Mouse (Mus musculus) layer of hippocampus, postnatal 25 days (tissue): Measurements from ENCODE around the gene Fam163a. TPM values are rescaled to one million over a fixed set of nuclear protein-coding genes. Genes with fewer than 3 reads are reported as not detected.

Experiments used
- DNase-seq, 2 experiments: peaks; one replicate each; pipeline ENCODE4 v3.0.0; 2022; ENCODE audit warnings: mixed read lengths in 2 of 2, low spot score in 1 of 2; ENCODE audit errors: extremely low spot score in 1 of 2
- total RNA-seq, 2 experiments: library from RNA; stranded (reverse); gene quantifications; 2 replicates each; pipeline ENCODE4 v1.2.3; 2021

Fam163a gene
- total RNA-seq, 2 experiments from 2014 or later, result 15.3 to 15.8 TPM

DNA sequence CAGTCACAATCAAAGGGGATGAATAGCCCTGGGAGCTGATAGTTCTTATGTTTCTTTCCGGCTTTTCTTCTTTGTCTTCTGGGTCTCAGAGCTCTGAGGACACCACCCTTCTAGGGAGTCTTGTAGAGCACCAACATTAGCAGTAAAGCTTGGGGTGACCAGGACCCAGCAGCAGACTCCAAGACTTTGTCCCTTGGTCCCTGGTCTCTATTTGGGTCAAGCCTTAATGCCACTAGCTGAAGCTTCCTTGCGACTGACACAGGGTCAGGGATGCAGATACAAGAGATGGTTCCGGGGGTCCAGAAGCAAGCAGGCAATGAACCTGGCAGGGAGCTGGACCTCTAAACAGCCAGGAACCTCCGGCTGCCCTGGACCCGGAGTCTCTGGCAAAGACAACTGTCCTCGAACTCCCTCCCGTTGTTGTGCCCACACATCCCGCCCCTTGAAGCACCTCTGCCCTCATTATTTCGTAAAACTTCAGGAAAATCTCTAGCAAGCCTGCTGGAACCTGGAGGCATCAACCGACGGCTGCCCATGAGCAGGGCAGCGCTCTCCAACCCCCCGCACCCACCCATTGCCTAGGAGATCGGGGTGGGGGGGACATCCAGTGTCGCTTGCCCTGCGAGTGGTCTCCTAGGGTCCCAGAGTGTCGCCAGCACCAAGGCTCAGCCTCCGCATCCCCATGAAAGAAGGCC is 718 bp downstream of the Fam163a start:
- DNase-seq, result no peak

- no peak for DNase-seq
These were observed 2.2 kb downstream of the Fam163a start for GRCm38 (mm10) chr1:156202661-156203060.

- no peak for DNase-seq
These were observed 3.8 kb downstream of the Fam163a start for GRCm38 (mm10) chr1:156201069-156201468.

DNA sequence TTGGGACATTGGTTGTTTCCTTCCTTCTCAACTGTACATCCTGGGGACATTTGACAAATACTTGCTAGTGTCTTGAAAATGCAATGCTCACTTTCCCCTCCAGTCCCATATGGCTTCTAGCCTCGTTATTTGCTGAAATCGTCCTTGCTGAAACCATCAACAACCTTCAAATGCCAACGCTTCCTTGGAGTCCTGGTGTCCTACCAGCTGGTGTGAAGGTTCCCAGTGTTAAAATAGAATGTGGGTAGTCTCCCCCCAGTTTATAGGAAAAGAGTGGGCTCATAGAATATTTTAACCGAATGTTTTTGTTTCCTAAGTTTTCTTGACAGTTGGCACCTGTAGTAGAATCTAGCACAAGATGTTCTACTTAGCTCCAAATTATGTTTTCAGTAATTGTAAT is 7.2 kb downstream of the Fam163a start:
- no peak for DNase-seq

GRCm38 (mm10) chr1:156193292-156193691 is 11.5 kb downstream of the Fam163a start:
- DNase-seq, result no peak

GRCm38 (mm10) chr1:156192853-156193252 is 12.0 kb downstream of the Fam163a start:
- no peak for DNase-seq

DNA sequence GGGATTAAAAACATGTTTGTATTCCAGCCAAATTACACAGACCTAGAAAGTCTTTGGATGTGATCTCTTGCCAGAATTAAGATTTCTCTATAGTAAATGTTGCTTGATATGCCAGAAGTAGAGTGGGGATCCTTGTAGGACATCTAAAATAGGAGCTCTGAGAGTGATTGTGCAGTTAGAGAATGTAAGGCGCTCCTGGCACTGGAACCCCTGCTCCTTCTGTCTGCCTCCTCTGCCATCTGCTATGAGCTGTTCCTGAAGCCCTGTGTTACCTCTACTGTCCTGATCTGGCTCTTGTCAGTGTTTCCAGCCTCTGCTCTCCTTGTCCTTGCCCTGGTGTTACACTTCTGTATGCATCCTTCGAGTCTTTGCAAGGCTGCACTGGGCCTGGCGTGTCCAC is 18.2 kb downstream of the Fam163a start:
- no peak for DNase-seq

- DNase-seq, result no peak
These were observed 20.7 kb downstream of the Fam163a start for GRCm38 (mm10) chr1:156184158-156184571.

DNA sequence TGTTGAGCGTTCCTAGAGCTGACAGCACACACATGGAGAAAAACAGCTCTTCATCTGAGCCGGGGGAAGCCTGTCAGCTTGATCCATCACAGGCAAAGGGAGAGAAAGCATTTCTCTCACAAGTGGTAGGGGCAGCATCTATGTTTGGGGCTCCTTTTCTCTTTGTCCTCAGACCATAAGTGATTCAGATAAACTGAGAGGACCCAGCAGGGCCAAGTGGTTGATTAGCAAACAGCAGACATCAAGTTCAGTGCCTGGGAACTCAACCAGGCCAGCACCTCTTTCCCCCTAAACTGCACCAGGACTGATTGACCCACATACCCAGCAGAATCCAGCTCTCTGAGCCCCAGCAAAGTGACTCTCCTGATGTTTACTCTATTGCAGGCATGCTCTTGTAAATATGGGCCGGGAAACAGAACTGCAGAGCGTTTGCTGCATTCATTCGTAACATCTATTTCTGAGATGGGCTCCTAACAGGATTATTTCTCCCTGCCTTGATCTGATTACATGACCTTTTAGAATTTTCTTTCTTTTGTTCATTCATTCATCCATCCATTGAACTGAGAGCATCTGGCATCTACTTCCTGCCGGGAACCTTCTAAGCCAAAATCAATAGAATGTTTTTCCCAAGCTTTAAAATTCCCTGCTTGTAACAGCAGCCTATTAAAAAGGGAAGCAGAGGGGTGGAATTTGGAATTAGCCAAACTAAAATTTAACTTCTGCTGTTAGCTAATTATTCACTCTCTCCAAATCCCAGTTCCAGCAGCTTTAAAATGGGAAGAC is 21.5 kb downstream of the Fam163a start:
- DNase-seq, result peak in 1 of 2 experiments; percentile 16

GRCm38 (mm10) chr1:156179875-156180274 is 25.0 kb downstream of the Fam163a start:
- DNase-seq, result peak; percentile 19 to 39

- no peak for DNase-seq
These were observed 36.1 kb downstream of the Fam163a start for GRCm38 (mm10) chr1:156168737-156169136.

DNA sequence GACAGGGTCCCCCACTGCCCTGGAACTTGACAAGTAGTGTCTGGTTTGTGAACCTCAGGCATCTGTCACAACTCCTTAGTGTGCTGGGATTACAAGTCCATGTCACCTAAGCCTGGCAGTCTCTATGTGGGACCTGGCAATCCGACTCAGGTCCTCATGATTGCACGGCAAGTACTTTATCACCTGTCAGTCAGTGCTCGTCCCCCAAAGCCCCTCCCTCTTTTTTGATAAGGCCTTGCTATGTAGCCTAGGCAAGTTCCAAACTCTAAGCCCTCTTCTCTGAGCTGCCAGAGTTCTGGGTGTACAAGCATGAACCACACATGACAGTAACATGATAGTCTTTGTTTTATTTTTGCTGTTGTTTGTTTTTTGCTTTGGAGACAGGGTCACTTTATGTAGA is 88.1 kb downstream of the Fam163a start:
- DNase-seq, result no peak

DNA sequence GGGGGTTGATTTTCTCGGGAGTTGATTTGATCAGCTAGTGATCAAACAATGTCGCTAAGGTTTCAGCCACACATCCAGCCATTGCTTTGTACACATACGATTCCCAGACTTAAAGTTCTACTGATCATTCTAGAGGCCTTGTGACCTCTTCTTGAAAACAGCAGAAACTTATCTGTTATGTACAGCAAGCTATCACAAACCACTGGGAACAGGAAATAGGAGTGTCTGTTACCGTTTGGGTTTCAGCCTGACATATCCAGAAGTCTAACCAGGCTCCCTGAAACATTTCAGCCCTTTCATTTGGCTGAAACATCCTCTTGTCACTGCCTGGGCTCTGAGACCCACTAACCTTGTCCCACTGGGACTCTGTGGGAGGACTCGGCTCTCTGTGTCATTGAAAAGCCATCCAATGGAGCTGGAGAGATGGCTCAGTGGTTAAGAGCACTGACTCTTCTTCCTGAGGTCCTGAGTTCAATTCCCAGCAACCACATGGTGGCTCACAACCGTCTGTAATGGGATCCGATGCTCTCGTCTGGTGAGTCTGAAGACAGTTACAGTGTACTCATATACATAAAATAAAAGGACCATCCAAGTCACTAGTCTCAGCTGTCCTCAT is 90.8 kb downstream of the Fam163a start:
- no peak for DNase-seq

- no peak for DNase-seq
These were observed 92.7 kb downstream of the Fam163a start for GRCm38 (mm10) chr1:156112142-156112541.

DNA sequence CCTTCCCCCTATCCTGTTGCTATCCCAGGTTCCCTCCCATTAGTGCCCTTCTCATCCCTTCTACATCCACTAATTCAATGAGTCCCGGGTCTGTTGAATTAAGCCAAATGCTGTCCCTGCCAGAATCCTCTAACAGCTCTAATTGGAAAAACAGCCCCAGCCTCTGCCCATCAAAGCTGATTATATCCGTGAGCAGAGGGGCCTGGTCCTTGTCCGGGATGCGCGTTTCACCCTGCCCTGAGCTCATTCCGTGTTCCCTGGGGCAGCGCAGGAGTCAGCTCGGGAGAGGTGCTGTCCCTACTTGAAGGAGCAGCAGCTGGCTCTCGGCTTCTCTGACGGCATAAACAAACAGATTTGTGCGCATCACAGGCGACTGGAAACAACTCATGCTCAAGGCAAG is 93.1 kb downstream of the Fam163a start:
- no peak for DNase-seq

GRCm38 (mm10) chr1:156111090-156111489 is 93.7 kb downstream of the Fam163a start:
- DNase-seq, result no peak

- no peak for DNase-seq
These were observed 96.4 kb downstream of the Fam163a start for GRCm38 (mm10) chr1:156108400-156108799.

- no peak for DNase-seq
These were observed 97.4 kb downstream of the Fam163a start for GRCm38 (mm10) chr1:156107424-156107823.

DNA sequence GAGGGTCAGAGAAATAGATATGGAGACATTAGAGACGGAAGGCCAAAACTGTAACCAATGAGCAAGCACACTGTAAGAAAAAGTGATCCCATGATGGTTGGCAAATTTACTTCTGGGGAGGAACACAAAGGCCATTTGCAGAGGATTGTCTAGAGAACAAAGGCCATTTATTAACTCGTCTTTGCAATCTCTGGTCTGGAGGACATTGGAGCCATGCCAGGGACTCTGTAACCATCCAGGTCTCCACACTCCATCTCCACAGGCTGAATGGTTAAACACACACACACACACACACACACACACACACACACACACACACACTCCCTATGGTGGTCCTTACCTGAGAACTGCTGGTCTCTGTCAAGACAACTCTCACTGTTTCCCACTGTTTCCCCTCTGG is 99.4 kb downstream of the Fam163a start:
- no peak for DNase-seq

DNA sequence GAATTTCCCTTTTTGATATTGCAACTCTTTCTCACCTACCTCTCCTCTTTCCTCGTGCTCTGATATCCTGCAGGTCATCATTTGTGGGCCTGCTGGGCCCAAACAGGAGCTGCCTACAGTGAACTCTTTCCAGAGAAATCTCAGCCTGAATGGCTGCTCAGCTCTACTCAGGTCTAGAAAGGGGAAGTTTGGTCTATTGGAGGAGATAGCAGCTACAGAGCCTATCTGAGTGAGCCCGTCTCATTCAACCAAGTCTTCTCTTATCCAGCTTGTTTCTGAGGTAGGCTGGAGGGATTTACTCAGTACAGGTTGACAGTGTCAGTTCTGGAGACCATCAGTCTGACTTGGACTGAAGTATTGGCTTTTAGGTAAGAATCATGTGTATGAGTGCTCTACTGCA is 101.1 kb downstream of the Fam163a start:
- DNase-seq, result no peak

DNA sequence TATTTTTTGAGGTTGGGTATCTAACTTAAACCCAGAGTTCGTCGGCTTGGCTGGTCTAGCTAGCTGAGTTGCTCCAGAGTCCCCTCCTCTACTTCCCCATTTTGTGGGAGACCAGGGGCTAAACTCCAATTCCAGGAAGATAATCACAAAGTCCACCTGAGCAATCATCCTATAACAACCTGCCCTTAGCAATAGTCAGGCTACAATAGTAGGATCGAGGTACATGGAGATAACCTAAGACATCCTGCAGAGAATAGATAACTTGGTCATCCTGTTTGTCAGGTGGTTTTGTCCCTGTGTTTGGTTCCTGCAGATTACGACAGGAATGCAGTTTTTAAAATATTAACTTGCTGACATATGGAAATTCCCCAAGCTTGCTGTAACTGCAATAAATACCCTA is 113.0 kb downstream of the Fam163a start:
- DNase-seq, result no peak
